Mouse (Mus musculus) thymus, adult 2 months (tissue): ENCODE measurements at regions not wholly inside any gene's neighbourhood (a gene's known extent, or its start where the extent isn't known, plus 50 kb on each side); places are given as distances from the start of the nearest gene placed in this dataset.

ENCODE experiments used
- DNase-seq: peaks from one replicate; pipeline ENCODE4 v3.0.0; 2021
- H3K27ac ChIP-seq: fragments of 200-500 bp; 2 replicates; pipeline ENCODE4 v1.5.1; 2012; ENCODE audit warnings: low read length, control low read depth; ENCODE audit not compliant: control insufficient read depth, insufficient read depth
- H3K27me3 ChIP-seq: fragments of 200-500 bp; 2 replicates; pipeline ENCODE4 v1.6.1; 2012; ENCODE audit warnings: mild to moderate bottlenecking, low read length, moderate library complexity, mixed read lengths; ENCODE audit not compliant: control insufficient read depth, insufficient read depth
- H3K36me3 ChIP-seq: fragments of 200-500 bp; 2 replicates; pipeline ENCODE4 v1.6.1; 2012; ENCODE audit warnings: mild to moderate bottlenecking, low read length, moderate library complexity; ENCODE audit not compliant: control insufficient read depth, insufficient read depth
- H3K4me1 ChIP-seq: fragments of 200-500 bp; replicated peaks from 2 replicates; pipeline ENCODE4 v1.6.1; 2012; ENCODE audit warnings: low read length; ENCODE audit not compliant: control insufficient read depth, insufficient read depth
- H3K4me3 ChIP-seq: fragments of 200-500 bp; 2 replicates; pipeline ENCODE4 v1.5.1; 2012; ENCODE audit warnings: mild to moderate bottlenecking, low read length, control low read depth, moderate library complexity; ENCODE audit not compliant: control insufficient read depth, insufficient read depth
- CTCF ChIP-seq: fragments of 200-500 bp; IDR thresholded peaks from 2 replicates; pipeline ENCODE4 v1.5.1; 2012; ENCODE audit warnings: mild to moderate bottlenecking, control low read depth, low read length, moderate library complexity, borderline replicate concordance; ENCODE audit not compliant: control insufficient read depth, poor library complexity, insufficient read depth; ENCODE audit errors: extremely low read depth
- POLR2A ChIP-seq: fragments of 200-500 bp; IDR thresholded peaks from 2 replicates; pipeline ENCODE4 v1.6.1; 2012; ENCODE audit warnings: mild to moderate bottlenecking, low read length, control low read depth, moderate library complexity; ENCODE audit not compliant: control insufficient read depth, poor library complexity, insufficient read depth; ENCODE audit errors: extremely low read depth
- WGBS: fragments of 180-500 bp; shearing (Covaris S2); methylation state at CpG from one replicate; pipeline ENCODE4 v1.1.7; 2018; 5-methylcytosine and 5-hydroxymethylcytosine counted together

GRCm38 (mm10) chr13:107909343-107910067 is 134.7 kb upstream of the Smim15 start:
- H3K36me3 ChIP-seq, result no peaks in the 10 kb centered on the region
- H3K4me3 ChIP-seq, result no peak overlapping the region
- WGBS, result 96% methylated on average over 15 of the region's 15 CpGs
- no peak overlapping the region for H3K27ac ChIP-seq
- H3K27me3 ChIP-seq, result no peaks in the 10 kb centered on the region
- DNase-seq, result no peak
- no peaks in the 10 kb centered on the region for H3K4me1 ChIP-seq
- TF ChIP-seq CTCF (no peak), POLR2A (no peak)

DNA sequence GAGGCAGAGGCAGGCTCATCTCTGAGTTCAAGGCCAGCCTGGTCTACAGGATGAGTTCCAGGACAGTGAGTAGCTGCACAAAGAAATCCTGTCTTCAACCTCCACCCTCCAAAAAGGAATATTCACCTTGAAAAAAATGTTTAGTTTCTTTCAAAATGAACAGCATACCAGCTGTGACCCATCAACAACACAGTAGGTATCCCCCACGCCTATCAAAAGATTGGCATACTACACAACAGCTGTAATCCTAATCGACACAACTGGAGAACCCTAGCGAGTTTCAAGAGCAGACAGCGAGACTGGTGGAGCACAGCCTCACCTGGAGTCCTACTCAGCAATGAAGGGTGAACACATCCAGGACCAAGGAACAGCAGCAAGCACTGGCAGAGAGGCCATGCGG is 136.3 kb upstream of the Smim15 start:
- Histone ChIP-seq H3K4me1 (peaks cover 3% of the 10 kb centered on the region), H3K36me3 (no peaks in the 10 kb centered on the region), H3K27me3 (no peaks in the 10 kb centered on the region), H3K4me3 (no peak overlapping the region), H3K27ac (no peak overlapping the region)
- no peak for DNase-seq
- TF ChIP-seq POLR2A, result no peak
- no peak for TF ChIP-seq CTCF
- WGBS, result 97% methylated on average over 5 of the region's 5 CpGs

GRCm38 (mm10) chr13:107904851-107905250 is 139.4 kb upstream of the Smim15 start:
- TF ChIP-seq POLR2A, result no peak
- TF ChIP-seq CTCF, result no peak
- no peaks in the 10 kb centered on the region for H3K27me3 ChIP-seq
- H3K27ac ChIP-seq, result no peak overlapping the region
- no peaks in the 10 kb centered on the region for H3K36me3 ChIP-seq
- WGBS, result 95% methylated on average over 4 of the region's 4 CpGs
- H3K4me3 ChIP-seq, result no peak overlapping the region
- peaks cover 6% of the 10 kb centered on the region for H3K4me1 ChIP-seq
- no peak for DNase-seq

DNA sequence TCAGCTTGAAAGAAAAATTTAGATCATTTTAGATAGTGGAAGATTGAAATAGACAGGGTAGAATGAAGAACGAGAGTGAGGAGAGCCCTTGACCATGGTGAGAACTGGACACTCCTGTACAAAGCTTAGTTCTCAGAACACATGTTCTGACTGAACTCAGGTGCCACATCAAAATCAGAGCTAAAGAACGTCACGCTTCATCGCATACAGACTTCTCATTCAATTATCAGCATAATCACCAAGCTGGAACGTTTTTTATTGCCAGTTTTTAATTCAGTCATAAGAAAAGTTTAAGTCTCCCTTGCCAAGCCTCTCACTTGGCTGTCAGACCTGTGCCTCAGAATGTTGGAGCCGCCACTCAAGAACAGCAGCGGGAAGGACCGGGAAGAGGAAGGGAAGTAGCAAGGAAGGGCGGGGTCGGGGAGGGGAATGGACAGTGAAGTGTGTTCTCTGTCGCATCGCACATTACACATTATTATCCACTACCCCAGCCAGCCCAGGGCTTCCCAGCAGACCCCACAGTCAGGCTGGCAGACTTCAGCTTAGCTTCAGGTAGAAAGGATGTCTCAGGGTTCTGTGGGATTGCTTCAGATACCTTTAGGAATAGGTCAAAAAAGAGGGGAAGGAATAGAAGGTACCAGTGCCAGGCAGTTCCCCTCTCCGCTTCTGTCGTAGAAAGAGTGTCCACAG is 140.1 kb upstream of the Smim15 start:
- Histone ChIP-seq H3K4me1 (peaks cover 6% of the 10 kb centered on the region), H3K27me3 (no peaks in the 10 kb centered on the region), H3K4me3 (no peak overlapping the region), H3K27ac (no peak overlapping the region), H3K36me3 (no peaks in the 10 kb centered on the region)
- TF ChIP-seq CTCF (no peak), POLR2A (no peak)
- DNase-seq, result no peak
- WGBS, result 82% methylated on average over 14 of the region's 14 CpGs

- Histone ChIP-seq H3K27ac (peak overlapping the region; percentile 75; the same call in 1 of the 2 replicates), H3K4me1 (peaks cover 6% of the 10 kb centered on the region), H3K4me3 (no peak overlapping the region), H3K36me3 (no peaks in the 10 kb centered on the region), H3K27me3 (no peaks in the 10 kb centered on the region)
- 14% methylated on average over 9 of the region's 9 CpGs for WGBS
- peak; percentile 15 for DNase-seq
- no peak for TF ChIP-seq CTCF
- no peak for TF ChIP-seq POLR2A
Measured at GRCm38 (mm10) chr13:107903150-107903959, 140.9 kb upstream of the Smim15 start.

- Histone ChIP-seq H3K27ac (peak overlapping the region; percentile 75), H3K4me3 (no peak overlapping the region), H3K36me3 (no peaks in the 10 kb centered on the region), H3K4me1 (peaks cover 6% of the 10 kb centered on the region), H3K27me3 (no peaks in the 10 kb centered on the region)
- no peak for TF ChIP-seq POLR2A
- no peak for TF ChIP-seq CTCF
- 63% methylated on average over 5 of the region's 5 CpGs for WGBS
- no peak for DNase-seq
Measured at GRCm38 (mm10) chr13:107902800-107903149, 141.5 kb upstream of the Smim15 start.
